In genomic region chr1:61967124-61967523, GRCm38 (mm10) we compare ENCODE assay signal across 12 mouse cellular contexts.
DNase-seq lines count a peak whose midpoint lies in the region; ATAC-seq and TF ChIP-seq lines count a peak whose summit lies in the region.
"Had no signal": no experiment of that assay in that cellular context is flagged by ENCODE, and none has a peak within 500 bp of the region (broad histone marks: within the 10 kb centered on the region; RNA-seq: fewer than 3 reads in every experiment).

No protein-coding gene starts in this region.

- H3K27ac ChIP-seq in heart, postnatal 0 days (ENCODE audit: low read depth), result no peak overlapping the region
- no peak overlapping the region for H3K27ac ChIP-seq in midbrain, postnatal 0 days (ENCODE audit: low read depth, low read length)
- no peak overlapping the region for H3K27ac ChIP-seq in midbrain, embryonic 15.5 days
- H3K27ac ChIP-seq: embryonic facial prominence, embryonic 12.5 days; heart, embryonic 15.5 days; neural tube, embryonic 13.5 days had no signal

- 76% methylated on average over 3 of the region's 3 CpGs for WGBS in heart, postnatal 0 days
- WGBS in midbrain, postnatal 0 days, result 70% methylated on average over 3 of the region's 3 CpGs
- WGBS in midbrain, embryonic 15.5 days, result 85% methylated on average over 3 of the region's 3 CpGs

- ATAC-seq in heart, postnatal 0 days (ENCODE audit: insufficient read depth, low read depth), result no peak
- ATAC-seq in midbrain, postnatal 0 days (ENCODE audit: low FRiP score), result no peak
- no peak for ATAC-seq in midbrain, embryonic 15.5 days (replicated peaks)
- no peak; the same call in 1 of the 2 replicates for ATAC-seq in frontal cortex, adult (ENCODE audit: low TSS enrichment)

- H3K9me3 ChIP-seq in heart, postnatal 0 days (replicated peaks; ENCODE audit: control insufficient read depth, low read length), result no peaks in the 10 kb centered on the region
- H3K9me3 ChIP-seq in midbrain, postnatal 0 days (ENCODE audit: low read length), result no peaks in the 10 kb centered on the region
- no peaks in the 10 kb centered on the region for H3K9me3 ChIP-seq in midbrain, embryonic 15.5 days
- H3K9me3 ChIP-seq: embryonic facial prominence, embryonic 12.5 days; heart, embryonic 15.5 days; neural tube, embryonic 13.5 days had no signal

- no peak for TF ChIP-seq EP300 in heart, postnatal 0 days (IDR thresholded peaks at IDR 0.05; ENCODE audit: low read depth)

- H3K4me2 ChIP-seq in heart, postnatal 0 days (ENCODE audit: low read depth, low read length), result no peak overlapping the region
- H3K4me2 ChIP-seq in midbrain, postnatal 0 days (ENCODE audit: low read depth, low read length, poor library complexity, severe bottlenecking), result no peak overlapping the region
- H3K4me2 ChIP-seq in midbrain, embryonic 15.5 days, result no peak overlapping the region
- H3K4me2 ChIP-seq: embryonic facial prominence, embryonic 12.5 days; heart, embryonic 15.5 days; neural tube, embryonic 13.5 days had no signal

- TF ChIP-seq CTCF in heart, postnatal 0 days (IDR thresholded peaks at IDR 0.05; ENCODE audit: low read depth), result peak; percentile 33
- TF ChIP-seq CTCF in midbrain, postnatal 0 days (IDR thresholded peaks at IDR 0.05), result peak; percentile 35

- intact Hi-C loops in heart, postnatal 10 days (cut with DNase I), result no loop called here

- H3K36me3 ChIP-seq in heart, postnatal 0 days (replicated peaks; ENCODE audit: control insufficient read depth, insufficient read depth, low read length), result no peaks in the 10 kb centered on the region
- no peaks in the 10 kb centered on the region for H3K36me3 ChIP-seq in midbrain, postnatal 0 days (ENCODE audit: insufficient read depth, low read length)
- no peaks in the 10 kb centered on the region for H3K36me3 ChIP-seq in midbrain, embryonic 15.5 days (replicated peaks)
- H3K36me3 ChIP-seq in splenic B cell, adult 2 months (ENCODE audit: control insufficient read depth, insufficient read depth, low read length, poor library complexity, severe bottlenecking), result no peaks in the 10 kb centered on the region
- H3K36me3 ChIP-seq: embryonic facial prominence, embryonic 12.5 days; heart, embryonic 15.5 days; neural tube, embryonic 13.5 days had no signal

- DNase-seq in heart, postnatal 0 days (ENCODE audit: low spot score), result no peak
- no peak for DNase-seq in heart, postnatal 10 days
- DNase-seq in midbrain, postnatal 0 days (ENCODE audit: low spot score), result no peak
- DNase-seq in embryo, embryonic 10 days (ENCODE audit: low spot score), result peak; percentile 34
- peak; percentile 66 for DNase-seq in splenic B cell, adult 2 months (ENCODE audit: low read depth, low spot score)
- no peak for DNase-seq in ovary, postnatal 14 days (ENCODE audit: low spot score)
- DNase-seq: adrenal gland, postnatal 25 days had no signal

- H3K4me1 ChIP-seq in heart, postnatal 0 days (ENCODE audit: control insufficient read depth, insufficient read depth), result no peaks in the 10 kb centered on the region
- no peaks in the 10 kb centered on the region for H3K4me1 ChIP-seq in midbrain, postnatal 0 days (ENCODE audit: insufficient read depth, low read length)
- H3K4me1 ChIP-seq in midbrain, embryonic 15.5 days, result peaks cover 10% of the 10 kb centered on the region
- H3K4me1 ChIP-seq: embryonic facial prominence, embryonic 12.5 days; heart, embryonic 15.5 days had no signal

- no peak overlapping the region for H3K4me3 ChIP-seq in heart, postnatal 0 days (ENCODE audit: low read depth, low read length)
- no peak overlapping the region for H3K4me3 ChIP-seq in midbrain, postnatal 0 days (ENCODE audit: low read depth, low read length)
- H3K4me3 ChIP-seq in midbrain, embryonic 15.5 days, result no peak overlapping the region
- H3K4me3 ChIP-seq: embryonic facial prominence, embryonic 12.5 days; heart, embryonic 15.5 days; neural tube, embryonic 13.5 days had no signal

- H3K9ac ChIP-seq in heart, postnatal 0 days (replicated peaks; ENCODE audit: low read depth, low read length), result no peak overlapping the region
- no peak overlapping the region for H3K9ac ChIP-seq in midbrain, postnatal 0 days (replicated peaks; ENCODE audit: low read length, poor library complexity, severe bottlenecking)
- H3K9ac ChIP-seq in midbrain, embryonic 15.5 days, result no peak overlapping the region
- H3K9ac ChIP-seq: embryonic facial prominence, embryonic 12.5 days; heart, embryonic 15.5 days; neural tube, embryonic 13.5 days had no signal

- H3K27me3 ChIP-seq in heart, postnatal 0 days (ENCODE audit: control insufficient read depth, insufficient read depth, low read length), result no peaks in the 10 kb centered on the region
- no peaks in the 10 kb centered on the region for H3K27me3 ChIP-seq in midbrain, postnatal 0 days (ENCODE audit: insufficient read depth, low read length)
- H3K27me3 ChIP-seq in midbrain, embryonic 15.5 days (replicated peaks), result no peaks in the 10 kb centered on the region
- no peaks in the 10 kb centered on the region for H3K27me3 ChIP-seq in splenic B cell, adult 2 months (ENCODE audit: control insufficient read depth, insufficient read depth, low read length, poor library complexity, severe bottlenecking)
- H3K27me3 ChIP-seq: embryonic facial prominence, embryonic 12.5 days; heart, embryonic 15.5 days; neural tube, embryonic 13.5 days had no signal

Comparison
In these comparisons a context has a peak if more than half of its experiments do, and no peak if none do; other contexts are left out.
1. DNase-seq: peak in embryo, embryonic 10 days (single experiment) and splenic B cell, adult 2 months (single experiment); none in heart, postnatal 0 days (single experiment), heart, postnatal 10 days (0 of 2), midbrain, postnatal 0 days (single experiment) and ovary, postnatal 14 days (single experiment).